Mouse (Mus musculus): Measurements from ENCODE around the gene Chpf. TPM values are rescaled to one million over a fixed set of nuclear protein-coding genes. Genes with fewer than 3 reads are reported as not detected.

The Chpf gene
- polyA plus RNA-seq, 1 experiment, result 40.2 TPM

GRCm38 (mm10) chr1:75477264-75477965 lies 1.7 kb downstream of the Chpf start:
- WGBS, result 13% methylated on average over 35 of the region's 35 CpGs
- Histone ChIP-seq H3K36me3 (ENCODE audit: control insufficient read depth, insufficient read depth, low read length) (peaks cover 13% of the 10 kb centered on the region; the same call in 1 of the 2 replicates), H3K4me1 (ENCODE audit: control insufficient read depth, insufficient read depth, insufficient read length, low read length) (peaks cover 13% of the 10 kb centered on the region), H3K27me3 (ENCODE audit: control insufficient read depth, insufficient read depth, low read length) (no peaks in the 10 kb centered on the region; the same call in 1 of the 2 replicates), H3K27ac (ENCODE audit: insufficient read depth, low read depth, low read length) (no peak overlapping the region), H3K4me3 (ENCODE audit: low read depth, low read length) (peak overlapping the region; percentile 24)
- TF ChIP-seq CTCF (IDR thresholded peaks at IDR 0.05; ENCODE audit: extremely low read depth, insufficient read length, insufficient replicate concordance, low read depth, low read length) (peak; percentile 93), POLR2A (IDR thresholded peaks at IDR 0.05; ENCODE audit: low read depth, low read length) (no peak)

GRCm38 (mm10) chr1:75476441-75476840 lies 2.7 kb downstream of the Chpf start:
- Histone ChIP-seq H3K27me3 (ENCODE audit: control insufficient read depth, insufficient read depth, low read length) (no peaks in the 10 kb centered on the region; the same call in 1 of the 2 replicates), H3K4me1 (ENCODE audit: control insufficient read depth, insufficient read depth, insufficient read length, low read length) (peaks cover 13% of the 10 kb centered on the region), H3K4me3 (ENCODE audit: low read depth, low read length) (no peak overlapping the region), H3K36me3 (ENCODE audit: control insufficient read depth, insufficient read depth, low read length) (peaks cover 13% of the 10 kb centered on the region; the same call in 1 of the 2 replicates), H3K27ac (ENCODE audit: insufficient read depth, low read depth, low read length) (no peak overlapping the region)
- WGBS, result 95% methylated on average over 11 of the region's 11 CpGs
- TF ChIP-seq CTCF (IDR thresholded peaks at IDR 0.05; ENCODE audit: extremely low read depth, insufficient read length, insufficient replicate concordance, low read depth, low read length) (no peak), POLR2A (IDR thresholded peaks at IDR 0.05; ENCODE audit: low read depth, low read length) (no peak)

- Histone ChIP-seq H3K36me3 (ENCODE audit: control insufficient read depth, insufficient read depth, low read length) (peaks cover 3% of the 10 kb centered on the region; the same call in 1 of the 2 replicates), H3K4me1 (ENCODE audit: control insufficient read depth, insufficient read depth, insufficient read length, low read length) (no peaks in the 10 kb centered on the region), H3K4me3 (ENCODE audit: low read depth, low read length) (no peak overlapping the region), H3K27ac (ENCODE audit: insufficient read depth, low read depth, low read length) (no peak overlapping the region), H3K27me3 (ENCODE audit: control insufficient read depth, insufficient read depth, low read length) (no peaks in the 10 kb centered on the region)
- TF ChIP-seq POLR2A (IDR thresholded peaks at IDR 0.05; ENCODE audit: low read depth, low read length), result no peak
- no peak for TF ChIP-seq CTCF (IDR thresholded peaks at IDR 0.05; ENCODE audit: extremely low read depth, insufficient read length, insufficient replicate concordance, low read depth, low read length)
- WGBS, result 70% methylated on average over 17 of the region's 17 CpGs
Observed at GRCm38 (mm10) chr1:75469287-75469825, 9.8 kb downstream of the Chpf start.

GRCm38 (mm10) chr1:75467215-75467927 lies 11.7 kb downstream of the Chpf start:
- Histone ChIP-seq H3K4me1 (ENCODE audit: control insufficient read depth, insufficient read depth, insufficient read length, low read length) (no peaks in the 10 kb centered on the region), H3K4me3 (ENCODE audit: low read depth, low read length) (no peak overlapping the region), H3K27me3 (ENCODE audit: control insufficient read depth, insufficient read depth, low read length) (no peaks in the 10 kb centered on the region; the same call in 1 of the 2 replicates), H3K27ac (ENCODE audit: insufficient read depth, low read depth, low read length) (no peak overlapping the region), H3K36me3 (ENCODE audit: control insufficient read depth, insufficient read depth, low read length) (no peaks in the 10 kb centered on the region)
- TF ChIP-seq POLR2A (IDR thresholded peaks at IDR 0.05; ENCODE audit: low read depth, low read length) (no peak), CTCF (IDR thresholded peaks at IDR 0.05; ENCODE audit: extremely low read depth, insufficient read length, insufficient replicate concordance, low read depth, low read length) (peak; percentile 95)
- 10% methylated on average over 14 of the region's 14 CpGs for WGBS

GRCm38 (mm10) chr1:75463652-75464204 lies 15.4 kb downstream of the Chpf start:
- no peaks in the 10 kb centered on the region; the same call in 1 of the 2 replicates for H3K4me1 ChIP-seq (ENCODE audit: control insufficient read depth, insufficient read depth, insufficient read length, low read length)
- H3K27ac ChIP-seq (ENCODE audit: insufficient read depth, low read depth, low read length), result no peak overlapping the region
- no peaks in the 10 kb centered on the region for H3K36me3 ChIP-seq (ENCODE audit: control insufficient read depth, insufficient read depth, low read length)
- TF ChIP-seq CTCF (IDR thresholded peaks at IDR 0.05; ENCODE audit: extremely low read depth, insufficient read length, insufficient replicate concordance, low read depth, low read length) (no peak), POLR2A (IDR thresholded peaks at IDR 0.05; ENCODE audit: low read depth, low read length) (no peak)
- H3K4me3 ChIP-seq (ENCODE audit: low read depth, low read length), result no peak overlapping the region
- H3K27me3 ChIP-seq (ENCODE audit: control insufficient read depth, insufficient read depth, low read length), result peaks cover 11% of the 10 kb centered on the region; the same call in 1 of the 2 replicates
- 80% methylated on average over 5 of the region's 5 CpGs for WGBS

- Histone ChIP-seq H3K27me3 (ENCODE audit: control insufficient read depth, insufficient read depth, low read length) (peaks cover 20% of the 10 kb centered on the region), H3K4me3 (ENCODE audit: low read depth, low read length) (no peak overlapping the region), H3K36me3 (ENCODE audit: control insufficient read depth, insufficient read depth, low read length) (no peaks in the 10 kb centered on the region), H3K4me1 (ENCODE audit: control insufficient read depth, insufficient read depth, insufficient read length, low read length) (peaks cover 5% of the 10 kb centered on the region), H3K27ac (ENCODE audit: insufficient read depth, low read depth, low read length) (no peak overlapping the region)
- TF ChIP-seq POLR2A (IDR thresholded peaks at IDR 0.05; ENCODE audit: low read depth, low read length) (no peak), CTCF (IDR thresholded peaks at IDR 0.05; ENCODE audit: extremely low read depth, insufficient read length, insufficient replicate concordance, low read depth, low read length) (no peak)
- WGBS, result 53% methylated on average over 1 of the region's 1 CpGs
Observed at GRCm38 (mm10) chr1:75462636-75463035, 16.5 kb downstream of the Chpf start.
